Mouse (Mus musculus) frontal cortex, adult 2 months (tissue): ENCODE measurements around the gene Stk10. TPM values are rescaled to one million over a fixed set of nuclear protein-coding genes. Genes with fewer than 3 reads are reported as not detected.
A peak's percentile ranks its signal among the peaks of the same experiment; 100 is the strongest.

Source experiments
- DNase-seq, 2 experiments: peaks; one replicate each; pipeline ENCODE4 v3.0.0; 2022; ENCODE audit warnings: low spot score in 1 of 2; ENCODE audit errors: extremely low spot score in 1 of 2
- polyA plus RNA-seq: library from polyadenylated mRNA; depleted of rRNA; stranded (reverse); fragments of >200 nt; gene quantifications from 2 replicates; pipeline ENCODE4 v1.2.3, GENCODE M21; 2012

Stk10 gene
- polyA plus RNA-seq, 1 experiment: 4.2 TPM

- no peak for DNase-seq
Measured at GRCm38 (mm10) chr11:32622479-32623190, 89.5 kb downstream of the Stk10 start.

- DNase-seq: no peak
Measured at GRCm38 (mm10) chr11:32623236-32623635, 90.1 kb downstream of the Stk10 start.

DNA sequence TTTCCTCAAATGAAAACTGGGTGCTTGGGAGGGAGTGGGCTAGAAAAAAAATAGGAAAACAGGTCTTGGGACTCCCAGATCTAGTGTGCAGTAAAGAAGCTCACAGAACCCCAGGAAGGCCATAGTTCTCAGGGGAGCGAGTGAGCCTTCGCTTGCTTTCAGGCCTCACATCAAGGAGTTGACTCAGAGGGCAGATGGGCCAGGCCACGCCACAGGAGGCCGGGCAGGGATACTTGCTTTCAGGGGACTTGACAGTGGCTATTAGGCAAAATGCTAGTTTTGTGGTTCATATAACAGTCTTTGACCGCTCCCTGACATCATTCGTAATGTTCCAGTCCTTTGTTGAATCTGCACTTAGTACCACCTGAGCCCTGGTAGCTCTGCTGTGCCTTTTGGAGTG is 90.8 kb downstream of the Stk10 start:
- no peak for DNase-seq

DNA sequence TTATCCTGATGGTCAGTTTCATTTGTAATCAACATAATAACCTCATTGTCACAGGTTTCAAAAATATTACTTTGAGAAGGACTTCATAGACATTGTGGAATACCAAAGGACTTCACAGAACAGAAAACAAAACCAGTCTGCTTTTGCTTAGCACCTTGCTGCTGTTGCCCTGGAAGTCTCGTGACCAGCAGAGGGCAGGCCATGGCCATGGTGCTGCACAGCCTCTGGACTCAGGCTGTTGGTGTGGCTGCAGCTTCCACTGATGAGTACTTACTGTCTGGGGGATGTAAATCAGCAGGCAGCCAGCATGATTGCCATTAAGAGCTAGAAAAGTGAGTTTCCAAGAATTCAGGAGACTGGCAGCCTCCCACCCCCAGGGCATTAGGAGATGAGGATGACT is 92.6 kb downstream of the Stk10 start:
- peak in 1 of 2 experiments; percentile 68 for DNase-seq

DNA sequence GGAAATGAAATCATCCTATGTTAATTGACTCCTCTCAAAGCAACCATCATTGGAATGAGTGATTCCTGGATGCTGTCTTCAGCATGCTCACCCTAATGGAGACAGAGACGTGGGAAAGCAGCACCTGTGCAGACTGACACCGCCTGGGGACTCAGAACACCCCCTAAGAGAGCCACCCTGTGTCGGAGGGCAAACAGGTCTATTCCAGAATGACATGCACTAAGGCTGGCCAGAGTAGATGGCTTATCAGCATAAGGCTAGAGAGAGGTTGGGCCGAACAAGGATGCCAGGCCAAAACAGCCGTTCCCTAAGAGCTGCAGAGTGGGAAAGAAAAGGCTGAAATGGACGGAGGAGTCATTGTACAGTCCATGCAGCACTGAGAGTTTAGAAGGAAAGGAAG is 93.0 kb downstream of the Stk10 start:
- DNase-seq: no peak

DNA sequence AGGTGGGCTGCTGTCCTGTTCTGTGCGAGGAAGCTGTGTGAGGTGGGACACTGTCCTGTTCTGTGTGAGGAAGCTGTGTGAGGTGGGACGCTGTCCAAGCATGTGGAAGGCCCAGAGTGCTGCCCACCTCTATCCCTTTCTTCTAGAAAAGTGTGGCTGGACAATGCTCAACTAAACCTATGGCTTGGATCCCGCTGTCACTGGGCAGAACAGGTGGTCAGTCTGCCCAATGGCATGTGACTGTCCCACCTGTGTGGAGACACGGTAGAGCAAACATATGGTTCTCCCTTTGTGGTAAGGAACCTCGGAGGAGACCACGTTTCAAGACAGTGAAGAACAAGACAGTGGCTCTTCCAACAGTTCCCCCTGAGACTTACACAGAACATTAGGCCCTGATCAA is 94.8 kb downstream of the Stk10 start:
- DNase-seq: no peak

- DNase-seq: no peak
Measured at GRCm38 (mm10) chr11:32629713-32630211, 96.7 kb downstream of the Stk10 start.

DNA sequence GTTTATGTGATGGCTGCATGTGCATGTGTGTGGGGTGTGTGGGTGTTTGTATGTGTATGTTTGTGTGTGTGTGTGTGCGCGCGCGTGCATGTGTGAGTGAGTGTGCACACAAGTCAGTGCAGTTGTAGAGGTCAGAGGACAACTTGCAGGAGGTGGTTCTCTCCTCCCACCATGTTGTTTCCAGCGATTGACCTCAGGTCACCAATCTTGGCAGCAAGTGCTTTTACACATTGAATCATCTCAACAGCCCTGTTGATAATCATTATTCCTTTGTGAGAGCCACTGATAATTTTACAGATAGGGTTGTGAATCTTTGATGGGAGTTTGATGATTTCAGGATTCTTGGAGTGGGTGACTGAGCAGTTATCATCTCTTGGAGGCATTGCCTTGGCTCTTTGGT is 99.6 kb downstream of the Stk10 start:
- DNase-seq: no peak

GRCm38 (mm10) chr11:32633542-32633941 is 100.4 kb downstream of the Stk10 start:
- no peak for DNase-seq

DNA sequence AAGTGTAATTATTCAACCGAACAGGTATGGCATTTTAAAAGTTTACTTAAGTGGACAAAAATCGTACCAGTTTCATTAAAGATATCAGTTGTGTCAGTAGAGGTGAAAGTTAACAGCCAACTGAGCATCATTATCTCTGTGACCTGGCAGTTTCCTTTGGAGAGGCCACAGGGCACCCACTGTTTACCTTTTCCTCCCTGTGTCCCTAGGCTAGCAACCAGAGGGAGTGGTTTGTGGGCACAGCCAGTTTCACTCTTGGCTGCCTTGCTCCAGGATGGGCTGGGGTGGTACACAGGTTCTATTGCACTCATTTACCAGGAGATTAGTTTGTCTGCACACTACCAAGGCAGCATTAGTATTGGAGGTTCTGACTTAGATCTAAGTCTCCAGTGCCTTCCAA is 101.0 kb downstream of the Stk10 start:
- no peak for DNase-seq

DNA sequence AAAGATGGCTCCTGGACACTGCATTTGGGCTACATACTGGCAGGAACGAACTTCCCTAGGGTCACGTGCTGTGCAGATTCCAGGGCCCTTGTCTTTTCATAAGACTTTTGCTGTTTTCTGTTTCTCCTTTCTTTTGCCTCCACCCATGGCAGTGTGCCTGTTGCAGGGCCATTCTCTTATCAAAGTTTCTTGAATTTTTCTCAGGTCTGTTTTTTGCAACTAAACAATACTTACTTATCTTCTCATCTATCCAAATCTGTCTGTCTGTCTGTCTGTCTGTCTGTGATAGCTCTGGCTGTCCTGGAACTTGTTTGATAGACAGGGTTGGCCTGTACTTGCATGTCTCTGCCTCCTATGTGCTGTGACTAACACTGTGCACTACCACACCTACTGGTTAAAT is 101.7 kb downstream of the Stk10 start:
- DNase-seq: no peak

DNA sequence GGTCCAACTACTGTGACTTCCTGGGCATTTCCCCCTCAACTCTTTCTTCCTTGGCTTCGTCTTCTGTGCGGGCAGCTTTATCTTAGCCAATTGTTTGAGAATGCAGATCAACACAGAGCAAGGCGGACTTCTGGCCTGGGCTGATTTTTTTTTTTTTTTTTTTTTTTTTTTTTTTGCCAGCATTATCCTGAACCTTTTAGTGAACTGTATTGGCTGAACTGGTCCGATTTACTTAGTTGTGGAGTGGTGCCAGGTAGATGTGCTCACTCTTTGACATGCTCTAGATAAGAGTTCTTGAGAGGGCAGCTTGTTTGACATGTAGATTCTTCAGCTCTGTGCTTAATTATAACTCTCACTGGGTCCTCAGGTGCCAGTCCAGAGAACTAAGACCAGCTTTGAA is 103.2 kb downstream of the Stk10 start:
- no peak for DNase-seq

DNA sequence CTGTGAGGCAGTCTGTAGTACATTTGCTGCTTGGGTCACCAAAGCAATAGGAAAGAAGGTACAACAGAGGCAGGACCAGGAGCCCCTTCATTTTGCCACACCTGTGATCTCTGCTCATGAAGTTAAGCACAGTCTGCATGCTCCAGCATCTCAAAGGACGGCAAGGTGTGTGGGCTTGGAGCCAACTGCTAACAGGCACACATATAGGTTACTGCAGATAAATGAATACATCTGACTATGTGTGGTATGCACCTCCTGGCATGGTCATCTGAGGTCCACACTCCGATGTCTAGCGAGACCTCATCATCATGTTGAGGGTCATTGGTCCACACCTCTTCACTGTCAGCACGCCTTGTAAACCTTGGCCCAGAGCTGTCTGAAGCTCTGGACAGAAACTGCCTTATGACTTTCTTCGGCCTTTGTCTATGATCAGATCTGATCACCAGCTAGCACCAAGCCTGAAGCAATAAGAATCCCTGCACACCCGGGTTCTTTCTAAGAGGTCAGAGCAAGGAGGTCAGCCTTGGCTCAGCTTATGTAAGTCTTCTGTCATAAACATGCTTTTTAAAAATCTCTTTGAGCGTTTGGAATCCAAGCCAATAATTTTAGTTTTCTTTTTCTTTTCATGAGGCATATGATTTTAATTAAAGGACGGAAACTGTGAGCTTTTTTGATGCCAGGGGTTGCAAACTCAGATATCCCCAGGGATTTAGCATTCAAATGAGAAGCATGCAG is 105.6 kb downstream of the Stk10 start:
- DNase-seq: no peak

DNA sequence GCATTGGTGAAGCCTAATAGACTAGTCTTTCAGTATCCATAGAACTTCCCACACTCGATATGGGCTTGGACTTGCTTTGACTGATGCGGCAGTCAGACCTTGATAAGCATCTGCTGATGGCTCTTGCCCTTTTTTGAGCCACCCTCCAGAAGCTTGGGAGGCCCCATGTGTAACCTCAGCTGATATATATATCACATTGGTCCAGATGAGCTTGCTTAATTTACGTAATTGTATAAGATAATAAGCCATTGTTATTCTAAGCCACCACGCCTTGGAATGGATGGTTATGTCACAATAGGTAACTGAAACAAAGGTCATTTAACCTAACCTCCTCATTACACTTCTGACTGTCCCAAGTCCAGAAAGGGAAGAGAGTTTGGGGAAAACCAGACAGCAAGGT is 107.5 kb downstream of the Stk10 start:
- no peak for DNase-seq

DNA sequence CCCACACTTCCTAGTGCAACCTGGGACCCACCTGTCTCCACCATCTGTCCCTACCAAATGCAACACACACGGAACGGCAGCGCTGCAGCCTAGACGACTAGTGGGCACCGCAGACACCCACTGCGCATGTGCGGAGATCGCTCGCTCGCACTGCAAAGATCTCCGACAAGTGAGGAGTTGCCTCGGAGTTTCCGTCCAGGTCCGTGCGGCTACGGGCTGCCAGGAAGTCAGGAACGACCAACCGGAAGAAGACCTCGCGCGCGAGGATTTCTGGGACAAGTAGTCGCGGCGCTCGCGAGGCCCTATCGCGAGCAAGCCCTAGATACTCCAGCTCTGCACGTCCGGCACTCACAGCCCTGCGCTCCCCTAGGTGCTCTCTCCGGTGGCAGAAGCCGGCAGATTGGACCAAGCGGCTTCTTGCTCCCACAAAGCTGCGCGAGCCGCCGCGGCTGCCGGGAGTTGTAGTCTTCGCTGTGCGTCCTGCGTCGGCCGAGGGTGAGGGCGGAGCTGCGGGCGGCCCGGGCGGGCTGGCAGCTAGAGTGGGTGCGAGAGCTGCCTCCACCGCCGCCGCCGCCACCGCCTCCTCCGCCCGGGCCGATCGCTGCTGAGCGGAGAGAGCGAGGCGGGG is 109.3 kb downstream of the Stk10 start, which contains the start of gene Fbxw11:
Gene Fbxw11, plus strand, starts transcription at position 476 of the 628 bp plus-strand sequence.
- DNase-seq: peak; percentile 95 to 96

GRCm38 (mm10) chr11:32642899-32643886 is 110.1 kb downstream of the Stk10 start:
- DNase-seq: peak in 1 of 2 experiments; percentile 40

DNA sequence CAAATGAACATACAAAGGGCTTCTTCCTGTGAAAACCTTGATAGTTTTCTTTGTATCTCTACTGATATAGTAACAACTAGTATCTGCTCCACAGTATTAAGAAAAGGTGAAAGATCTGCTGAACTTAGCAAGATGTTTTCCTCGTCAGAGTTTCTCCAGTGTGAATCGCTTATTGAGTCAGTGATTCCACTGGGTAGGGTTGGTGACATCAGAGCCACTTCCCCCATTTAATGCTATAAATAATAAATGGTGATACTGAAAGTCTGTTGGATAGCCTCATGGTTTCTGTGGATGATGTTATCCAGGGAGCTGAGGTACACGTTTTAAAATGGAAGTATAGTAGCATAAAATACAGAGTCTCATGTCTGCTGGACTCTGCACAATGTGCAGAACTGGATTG is 110.9 kb downstream of the Stk10 start:
- no peak for DNase-seq

GRCm38 (mm10) chr11:32647265-32647664 is 114.2 kb downstream of the Stk10 start:
- DNase-seq: no peak

GRCm38 (mm10) chr11:32650236-32650749 is 117.2 kb downstream of the Stk10 start:
- DNase-seq: no peak
